Mouse (Mus musculus) ES-Bruce4 (cell line): Measurements from ENCODE around the gene Sel1l3. TPM values are rescaled to one million over a fixed set of nuclear protein-coding genes. Genes with fewer than 3 reads are reported as not detected.
A peak's percentile ranks its signal among the peaks of the same experiment; 100 is the strongest.

Experiments used
- H3K27ac ChIP-seq: 2 replicates; pipeline ENCODE4 v1.5.1; 2012; ENCODE audit warnings: low read length, inconsistent platforms; ENCODE audit not compliant: insufficient read depth
- H3K27me3 ChIP-seq: 2 replicates; pipeline ENCODE4 v1.6.1; 2012; ENCODE audit warnings: mild to moderate bottlenecking, low read length, inconsistent platforms; ENCODE audit not compliant: control insufficient read depth, poor library complexity, insufficient read depth, severe bottlenecking
- H3K36me3 ChIP-seq: 2 replicates; pipeline ENCODE4 v1.6.1; 2012; ENCODE audit warnings: inconsistent platforms, mild to moderate bottlenecking, low read length, moderate library complexity; ENCODE audit not compliant: control insufficient read depth, poor library complexity, insufficient read depth, severe bottlenecking
- H3K4me1 ChIP-seq: one replicate; pipeline ENCODE4 v1.8.1; 2011; ENCODE audit warnings: low read length; ENCODE audit not compliant: control insufficient read depth, insufficient read depth
- H3K4me3 ChIP-seq: 2 replicates; pipeline ENCODE4 v1.5.1; 2011; ENCODE audit warnings: low read depth, mild to moderate bottlenecking, low read length
- H3K9ac ChIP-seq: 2 replicates; pipeline ENCODE4 v1.6.1; 2012; ENCODE audit warnings: low read depth, mild to moderate bottlenecking, inconsistent platforms; ENCODE audit not compliant: poor library complexity, severe bottlenecking
- H3K9me3 ChIP-seq: replicated peaks from 2 replicates; pipeline ENCODE4 v1.6.1; 2012; ENCODE audit warnings: mild to moderate bottlenecking, low read length, inconsistent platforms; ENCODE audit not compliant: control insufficient read depth, poor library complexity, insufficient read depth, severe bottlenecking
- CTCF ChIP-seq: IDR thresholded peaks from one replicate; pipeline ENCODE4 v1.8.1; 2011; ENCODE audit warnings: low read depth, low read length
- EP300 ChIP-seq: IDR thresholded peaks from 2 replicates; pipeline ENCODE4 v1.6.1; 2011; ENCODE audit warnings: low read depth, low read length; ENCODE audit not compliant: insufficient read depth
- POLR2A ChIP-seq: IDR thresholded peaks from one replicate; pipeline ENCODE4 v1.8.1; 2011; ENCODE audit warnings: low read length; ENCODE audit not compliant: insufficient read depth
- polyA plus RNA-seq: library from polyadenylated mRNA; stranded (reverse); fragments of >200 nt; gene quantifications from 2 replicates; pipeline ENCODE4 v1.2.4, GENCODE M21; 2011; ENCODE audit warnings: low read depth; ENCODE audit not compliant: missing spikeins, insufficient read depth, insufficient read length

The Sel1l3 gene
- polyA plus RNA-seq, 1 experiment: 6.1 TPM

DNA sequence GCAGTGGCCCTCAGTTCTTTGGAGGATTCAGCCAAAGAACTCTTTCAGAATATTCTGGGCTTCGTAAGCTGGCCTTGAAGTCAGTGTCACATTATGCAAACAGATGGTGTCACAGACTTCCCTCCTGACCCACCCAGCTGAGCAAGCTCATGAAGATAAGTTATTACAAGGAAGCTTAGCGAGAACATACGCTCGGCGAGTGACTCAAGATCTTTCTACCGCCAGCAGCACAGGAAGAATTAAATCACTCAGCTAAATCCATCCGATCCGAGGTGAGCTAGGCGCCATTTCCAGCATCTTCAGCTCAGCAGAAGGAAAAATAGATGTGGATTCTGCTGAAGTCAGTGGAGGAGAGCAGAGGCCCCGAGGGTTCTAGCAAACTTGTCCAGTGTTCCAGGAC, 26.5 kb downstream of the Sel1l3 start:
- H3K4me1 ChIP-seq: no peaks in the 10 kb centered on the region
- no peak overlapping the region for H3K27ac ChIP-seq
- H3K27me3 ChIP-seq: no peaks in the 10 kb centered on the region
- TF ChIP-seq CTCF (no peak), POLR2A (no peak), EP300 (no peak)
- H3K4me3 ChIP-seq: no peak overlapping the region
- no peak overlapping the region for H3K9ac ChIP-seq
- no peaks in the 10 kb centered on the region for H3K36me3 ChIP-seq
- no peaks in the 10 kb centered on the region for H3K9me3 ChIP-seq

DNA sequence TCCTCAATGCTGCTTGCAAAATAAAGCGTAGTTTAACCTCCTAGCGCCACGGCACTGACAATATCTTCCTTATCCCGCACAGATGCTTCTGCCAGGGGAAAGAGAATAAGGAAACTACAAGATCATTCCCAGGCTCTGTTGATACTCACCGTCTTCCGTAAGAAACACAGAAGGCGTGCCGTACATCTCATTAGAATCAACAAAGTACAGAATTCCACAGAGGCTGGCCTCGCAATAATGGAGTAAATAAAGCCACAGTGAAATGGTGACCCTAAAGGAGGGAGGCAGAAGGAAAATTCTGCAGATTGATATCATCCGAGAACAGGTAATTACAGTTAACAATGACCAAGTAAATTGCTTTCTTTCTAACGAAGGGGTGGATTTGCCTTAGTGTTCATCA, 27.9 kb downstream of the Sel1l3 start:
- Histone ChIP-seq H3K36me3 (no peaks in the 10 kb centered on the region), H3K9me3 (no peaks in the 10 kb centered on the region), H3K27me3 (no peaks in the 10 kb centered on the region), H3K27ac (no peak overlapping the region), H3K4me1 (no peaks in the 10 kb centered on the region), H3K4me3 (no peak overlapping the region), H3K9ac (no peak overlapping the region)
- TF ChIP-seq EP300: no peak
- TF ChIP-seq CTCF: no peak
- TF ChIP-seq POLR2A: no peak

- H3K4me1 ChIP-seq: peaks cover 4% of the 10 kb centered on the region
- H3K27ac ChIP-seq: no peak overlapping the region
- H3K9me3 ChIP-seq: no peaks in the 10 kb centered on the region
- TF ChIP-seq CTCF (no peak), EP300 (no peak), POLR2A (no peak)
- H3K4me3 ChIP-seq: no peak overlapping the region
- H3K9ac ChIP-seq: no peak overlapping the region
- no peaks in the 10 kb centered on the region for H3K36me3 ChIP-seq
- H3K27me3 ChIP-seq: no peaks in the 10 kb centered on the region
These were observed 33.8 kb downstream of the Sel1l3 start for GRCm38 (mm10) chr5:53179965-53180364.

- TF ChIP-seq POLR2A (no peak), CTCF (no peak), EP300 (no peak)
- no peaks in the 10 kb centered on the region for H3K9me3 ChIP-seq
These were observed 37.0 kb downstream of the Sel1l3 start for GRCm38 (mm10) chr5:53176703-53177102.

DNA sequence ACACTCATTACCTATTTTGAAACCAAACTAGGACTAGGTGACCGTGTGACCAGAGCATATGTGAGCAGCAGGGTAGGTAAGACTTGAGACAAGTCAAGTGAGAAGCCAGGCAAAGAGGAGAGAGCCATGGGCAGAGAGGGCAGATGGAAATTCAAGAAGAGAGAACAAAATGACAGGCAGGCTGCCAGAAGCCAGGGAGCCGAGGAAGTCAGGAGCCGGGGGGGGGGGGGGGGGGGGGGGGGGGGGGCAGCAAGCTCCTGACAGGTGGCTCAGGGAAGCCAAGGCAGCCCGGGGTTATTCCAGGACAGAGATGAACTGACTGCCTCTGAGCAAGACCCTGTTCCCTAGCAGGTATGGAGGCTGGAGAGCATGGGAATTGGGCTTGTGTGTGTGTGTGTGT, 37.7 kb downstream of the Sel1l3 start:
- TF ChIP-seq CTCF (no peak), EP300 (no peak), POLR2A (no peak)
- Histone ChIP-seq H3K4me3 (no peak overlapping the region), H3K36me3 (no peaks in the 10 kb centered on the region), H3K27me3 (no peaks in the 10 kb centered on the region), H3K4me1 (peaks cover 6% of the 10 kb centered on the region), H3K27ac (peak overlapping the region; percentile 38; the same call in 1 of the 2 replicates), H3K9me3 (no peaks in the 10 kb centered on the region), H3K9ac (no peak overlapping the region)

More at GRCm38 (mm10) chr5:53176703-53177102, 37.0 kb downstream of the Sel1l3 start:
- H3K9ac ChIP-seq: no peak overlapping the region
- no peak overlapping the region for H3K27ac ChIP-seq
- no peaks in the 10 kb centered on the region for H3K27me3 ChIP-seq
- H3K4me3 ChIP-seq: no peak overlapping the region
- peaks cover 6% of the 10 kb centered on the region for H3K4me1 ChIP-seq
- no peaks in the 10 kb centered on the region for H3K36me3 ChIP-seq

- Histone ChIP-seq H3K9ac (no peak overlapping the region), H3K36me3 (no peaks in the 10 kb centered on the region), H3K27me3 (no peaks in the 10 kb centered on the region), H3K4me3 (no peak overlapping the region), H3K9me3 (no peaks in the 10 kb centered on the region), H3K27ac (no peak overlapping the region), H3K4me1 (peaks cover 6% of the 10 kb centered on the region)
- TF ChIP-seq POLR2A (no peak), CTCF (no peak), EP300 (peak; percentile 91)
These were observed 38.5 kb downstream of the Sel1l3 start for GRCm38 (mm10) chr5:53175195-53175594.
